ENCODE assay signal across 26 mouse cellular contexts in genomic region chr1:150747771-150748170, GRCm38 (mm10).
"Had no signal": no experiment of that assay in that cellular context is flagged by ENCODE, and none has a peak within 500 bp of the region (broad histone marks: within the 10 kb centered on the region; RNA-seq: fewer than 3 reads in every experiment).

No protein-coding gene starts in this region.

- H3K4me2 ChIP-seq: heart, embryonic 11.5 days; heart, embryonic 13.5 days; heart, embryonic 15.5 days; hindbrain, embryonic 13.5 days; hindbrain, embryonic 15.5 days; kidney, embryonic 15.5 days; limb, embryonic 12.5 days; liver, embryonic 11.5 days had no signal

- H3K9me3 ChIP-seq: heart, embryonic 13.5 days; heart, embryonic 15.5 days; hindbrain, embryonic 13.5 days; hindbrain, embryonic 15.5 days; kidney, embryonic 15.5 days; limb, embryonic 12.5 days had no signal

- H3K4me1 ChIP-seq: heart, embryonic 13.5 days; heart, embryonic 15.5 days; hindbrain, embryonic 13.5 days; hindbrain, embryonic 15.5 days had no signal

- H3K36me3 ChIP-seq: hindbrain, embryonic 13.5 days; hindbrain, embryonic 15.5 days had no signal

- H3K9ac ChIP-seq: heart, embryonic 13.5 days; heart, embryonic 15.5 days; hindbrain, embryonic 13.5 days; hindbrain, embryonic 15.5 days; kidney, embryonic 15.5 days; limb, embryonic 12.5 days had no signal

- ATAC-seq: hindbrain, postnatal 0 days; intestine, embryonic 16.5 days had no signal

- H3K4me3 ChIP-seq: heart, adult 2 months; heart, embryonic 13.5 days; heart, embryonic 15.5 days; hindbrain, embryonic 13.5 days; hindbrain, embryonic 15.5 days; kidney, embryonic 15.5 days; limb, embryonic 12.5 days had no signal

- H3K27ac ChIP-seq: heart, adult 2 months; heart, embryonic 13.5 days; heart, embryonic 15.5 days; hindbrain, embryonic 13.5 days; hindbrain, embryonic 15.5 days; hindbrain, postnatal 0 days; kidney, embryonic 15.5 days; kidney, postnatal 0 days; limb, embryonic 12.5 days had no signal

- H3K27me3 ChIP-seq: heart, embryonic 13.5 days; heart, embryonic 15.5 days; hindbrain, embryonic 13.5 days; hindbrain, embryonic 15.5 days; kidney, embryonic 15.5 days; limb, embryonic 12.5 days had no signal

- DNase-seq: gastrocnemius, postnatal 14 days; gastrocnemius, postnatal 36 days; heart, adult 11 months; heart, adult 2 months; heart, postnatal 14 days; heart, postnatal 36 days; kidney, adult 11 months; kidney, adult 2 months; kidney, adult 9 months; kidney, postnatal 14 days; kidney, postnatal 36 days; layer of hippocampus, adult 9-11 months; layer of hippocampus, postnatal 36 days; left cerebral cortex, postnatal 4 days; liver had no signal
